Mouse (Mus musculus) midbrain, embryonic 16.5 days (tissue): ENCODE measurements at regions not wholly inside any gene's neighbourhood (a gene's known extent, or its start where the extent isn't known, plus 50 kb on each side); places are given as distances from the start of the nearest gene placed in this dataset.

ENCODE experiments used
- ATAC-seq: fragments of 200-750 bp; cut with Nextera tagmentation; 2 replicates; pipeline ENCODE4 v1.8.0; 2017; ENCODE audit warnings: moderate TSS enrichment
- H3K27ac ChIP-seq: fragments of 300-500 bp; sonication (generic); 2 replicates; pipeline ENCODE4 v1.5.1; 2014; ENCODE audit warnings: mild to moderate bottlenecking, low read length, mixed read lengths
- H3K27me3 ChIP-seq: fragments of 300-500 bp; sonication (generic); 2 replicates; pipeline ENCODE4 v1.6.1; 2014; ENCODE audit warnings: low read depth, low read length, mixed read lengths; ENCODE audit not compliant: control insufficient read depth, insufficient read depth
- H3K36me3 ChIP-seq: fragments of 300-500 bp; sonication (generic); 2 replicates; pipeline ENCODE4 v1.6.1; 2014; ENCODE audit warnings: mild to moderate bottlenecking, low read length, moderate library complexity, mixed read lengths; ENCODE audit not compliant: control insufficient read depth, insufficient read depth
- H3K4me1 ChIP-seq: fragments of 300-500 bp; sonication (generic); 2 replicates; pipeline ENCODE4 v1.6.1; 2014; ENCODE audit warnings: mild to moderate bottlenecking, low read length, mixed read lengths; ENCODE audit not compliant: control insufficient read depth, insufficient read depth
- H3K4me2 ChIP-seq: fragments of 300-500 bp; sonication (generic); 2 replicates; pipeline ENCODE4 v1.6.1; 2014; ENCODE audit warnings: mild to moderate bottlenecking, low read length, mixed read lengths
- H3K4me3 ChIP-seq: fragments of 300-500 bp; sonication (generic); 2 replicates; pipeline ENCODE4 v1.5.1; 2014; ENCODE audit warnings: low read depth, mild to moderate bottlenecking, low read length, moderate library complexity, mixed read lengths
- H3K9ac ChIP-seq: fragments of 300-500 bp; sonication (generic); 2 replicates; pipeline ENCODE4 v1.6.1; 2014; ENCODE audit warnings: low read depth, low read length, mixed read lengths
- H3K9me3 ChIP-seq: fragments of 300-500 bp; sonication (generic); replicated peaks from 2 replicates; pipeline ENCODE4 v1.6.1; 2014; ENCODE audit warnings: mild to moderate bottlenecking, low read length, mixed read lengths; ENCODE audit not compliant: control insufficient read depth, poor library complexity, severe bottlenecking
- WGBS: fragments of 180-500 bp; shearing (Covaris S2); extraction: QIAGEN DNeasy Blood & Tissue Kit; methylation state at CpG from one replicate; pipeline ENCODE4 v1.1.7; 2014; 5-methylcytosine and 5-hydroxymethylcytosine counted together

DNA sequence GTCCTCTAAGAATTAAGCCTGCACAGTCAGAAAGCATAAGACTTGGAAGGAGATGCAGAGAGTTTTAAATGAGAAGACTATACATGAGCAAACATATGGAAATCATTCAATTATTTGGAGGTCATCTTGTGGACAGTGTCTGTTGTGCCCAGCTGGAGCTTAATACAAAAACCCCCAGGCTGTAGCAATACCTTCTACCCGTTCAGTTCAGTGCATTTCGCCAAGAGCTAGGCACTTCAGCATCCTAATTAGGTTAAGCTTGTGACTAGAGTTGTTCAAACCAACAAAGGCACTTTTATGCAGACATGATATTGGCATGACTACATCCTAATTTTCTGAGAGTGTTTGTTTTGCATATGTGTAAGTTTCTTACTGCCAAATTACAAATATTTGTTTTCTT is 449.7 kb downstream of the Flrt2 start:
- H3K4me3 ChIP-seq, result no peak overlapping the region
- ATAC-seq, result no peak
- H3K36me3 ChIP-seq, result no peaks in the 10 kb centered on the region
- H3K9me3 ChIP-seq, result no peaks in the 10 kb centered on the region
- WGBS, result 24% methylated on average over 2 of the region's 2 CpGs
- no peaks in the 10 kb centered on the region for H3K27me3 ChIP-seq
- H3K4me2 ChIP-seq, result no peak overlapping the region
- H3K9ac ChIP-seq, result no peak overlapping the region
- H3K27ac ChIP-seq, result no peak overlapping the region
- no peaks in the 10 kb centered on the region for H3K4me1 ChIP-seq

DNA sequence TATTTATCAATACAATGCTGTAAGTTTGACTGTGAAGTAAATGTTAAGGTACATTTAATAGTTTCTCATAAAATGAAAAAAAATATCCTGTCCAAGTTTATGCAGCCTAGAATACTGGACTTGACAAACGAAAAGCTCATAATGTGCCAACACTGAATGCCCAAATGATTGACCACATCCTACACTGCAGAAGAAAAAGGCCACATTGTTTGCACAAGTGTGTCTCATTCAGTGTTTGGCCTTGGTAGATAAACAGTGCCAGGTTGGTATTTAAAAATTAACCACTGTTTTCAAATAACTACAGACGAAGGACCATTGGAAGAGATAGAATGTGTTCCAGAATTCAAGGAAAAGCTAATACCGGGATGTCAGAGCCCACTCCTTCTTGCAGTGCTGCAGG is 462.1 kb downstream of the Flrt2 start:
- no peak overlapping the region for H3K9ac ChIP-seq
- WGBS, result 87% methylated on average over 3 of the region's 3 CpGs
- no peak overlapping the region for H3K4me3 ChIP-seq
- ATAC-seq, result no peak
- H3K4me2 ChIP-seq, result no peak overlapping the region
- H3K27me3 ChIP-seq, result no peaks in the 10 kb centered on the region
- no peaks in the 10 kb centered on the region for H3K36me3 ChIP-seq
- H3K4me1 ChIP-seq, result no peaks in the 10 kb centered on the region
- H3K9me3 ChIP-seq, result no peaks in the 10 kb centered on the region
- no peak overlapping the region for H3K27ac ChIP-seq

- Histone ChIP-seq H3K4me2 (no peak overlapping the region), H3K9me3 (no peaks in the 10 kb centered on the region), H3K4me3 (no peak overlapping the region), H3K9ac (no peak overlapping the region), H3K27me3 (no peaks in the 10 kb centered on the region), H3K27ac (no peak overlapping the region), H3K4me1 (no peaks in the 10 kb centered on the region), H3K36me3 (no peaks in the 10 kb centered on the region)
- ATAC-seq, result no peak
- WGBS, result 86% methylated on average over 1 of the region's 1 CpGs
These were observed 475.5 kb downstream of the Flrt2 start for GRCm38 (mm10) chr12:96167551-96167950.

- Histone ChIP-seq H3K9me3 (no peaks in the 10 kb centered on the region), H3K9ac (no peak overlapping the region), H3K27me3 (no peaks in the 10 kb centered on the region), H3K4me3 (no peak overlapping the region), H3K4me1 (no peaks in the 10 kb centered on the region), H3K4me2 (no peak overlapping the region), H3K27ac (no peak overlapping the region), H3K36me3 (no peaks in the 10 kb centered on the region)
- ATAC-seq, result no peak
- WGBS, result 86% methylated on average over 1 of the region's 1 CpGs
These were observed 506.9 kb downstream of the Flrt2 start for GRCm38 (mm10) chr12:96198928-96199327.

DNA sequence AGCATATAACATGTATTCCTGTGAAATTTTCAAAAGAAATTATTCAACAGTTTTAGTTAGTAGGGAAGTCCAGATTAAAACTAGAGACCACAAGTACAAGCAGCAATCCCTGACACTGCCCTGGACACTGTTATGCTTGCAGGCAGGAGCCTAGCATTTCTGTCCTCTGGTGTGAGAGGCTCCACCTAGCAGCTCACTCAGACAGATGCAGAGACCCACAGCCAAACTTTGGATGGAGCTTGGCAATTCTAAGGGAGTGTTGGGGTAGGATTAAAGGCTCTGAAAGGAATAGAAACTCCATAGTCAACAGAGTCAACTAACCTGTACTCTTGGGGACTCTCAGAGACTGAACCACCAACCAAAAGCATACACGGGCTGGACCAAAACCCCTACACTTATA is 509.8 kb downstream of the Flrt2 start:
- Histone ChIP-seq H3K27ac (no peak overlapping the region), H3K9me3 (no peaks in the 10 kb centered on the region), H3K4me1 (no peaks in the 10 kb centered on the region), H3K36me3 (no peaks in the 10 kb centered on the region), H3K4me3 (no peak overlapping the region), H3K4me2 (no peak overlapping the region), H3K27me3 (no peaks in the 10 kb centered on the region), H3K9ac (no peak overlapping the region)
- ATAC-seq, result no peak
- 94% methylated on average over 1 of the region's 1 CpGs for whole genome bisulfite sequencing

DNA sequence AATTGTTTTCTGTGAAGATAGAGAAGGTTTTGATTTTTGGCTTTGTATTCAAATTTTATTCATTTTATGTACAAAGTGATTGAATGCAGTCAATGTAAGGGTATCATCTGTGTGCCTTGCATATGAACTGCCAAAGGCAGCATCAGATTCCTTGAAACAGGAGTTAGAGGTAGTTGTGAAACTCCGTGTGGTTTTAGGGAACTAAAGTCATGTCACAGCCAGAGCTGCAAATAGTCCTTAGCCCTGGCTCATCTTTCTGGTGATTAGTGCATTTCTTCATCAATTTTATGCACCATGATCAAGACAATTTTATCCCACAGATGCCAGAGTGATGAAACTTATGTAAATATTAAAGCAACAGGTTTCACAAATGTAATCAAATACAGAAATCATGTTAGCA is 534.4 kb downstream of the Flrt2 start:
- Histone ChIP-seq H3K27me3 (no peaks in the 10 kb centered on the region), H3K4me2 (no peak overlapping the region), H3K36me3 (no peaks in the 10 kb centered on the region), H3K27ac (no peak overlapping the region), H3K9ac (no peak overlapping the region), H3K9me3 (no peaks in the 10 kb centered on the region), H3K4me3 (no peak overlapping the region), H3K4me1 (no peaks in the 10 kb centered on the region)
- no peak for ATAC-seq
- 88% methylated on average over 1 of the region's 1 CpGs for WGBS

GRCm38 (mm10) chr12:96228714-96229113 is 536.7 kb downstream of the Flrt2 start:
- ATAC-seq, result no peak
- whole genome bisulfite sequencing, result 95% methylated on average over 3 of the region's 3 CpGs
- H3K4me1 ChIP-seq, result no peaks in the 10 kb centered on the region
- no peaks in the 10 kb centered on the region for H3K36me3 ChIP-seq
- H3K4me2 ChIP-seq, result no peak overlapping the region
- no peak overlapping the region for H3K4me3 ChIP-seq
- no peaks in the 10 kb centered on the region for H3K27me3 ChIP-seq
- H3K27ac ChIP-seq, result no peak overlapping the region
- H3K9me3 ChIP-seq, result no peaks in the 10 kb centered on the region
- H3K9ac ChIP-seq, result no peak overlapping the region

GRCm38 (mm10) chr12:96235510-96235909 is 543.5 kb downstream of the Flrt2 start:
- Histone ChIP-seq H3K4me1 (no peaks in the 10 kb centered on the region), H3K4me2 (no peak overlapping the region), H3K4me3 (no peak overlapping the region), H3K36me3 (no peaks in the 10 kb centered on the region), H3K27ac (no peak overlapping the region), H3K27me3 (no peaks in the 10 kb centered on the region), H3K9ac (no peak overlapping the region), H3K9me3 (no peaks in the 10 kb centered on the region)
- 97% methylated on average over 1 of the region's 1 CpGs for WGBS
- no peak for ATAC-seq

DNA sequence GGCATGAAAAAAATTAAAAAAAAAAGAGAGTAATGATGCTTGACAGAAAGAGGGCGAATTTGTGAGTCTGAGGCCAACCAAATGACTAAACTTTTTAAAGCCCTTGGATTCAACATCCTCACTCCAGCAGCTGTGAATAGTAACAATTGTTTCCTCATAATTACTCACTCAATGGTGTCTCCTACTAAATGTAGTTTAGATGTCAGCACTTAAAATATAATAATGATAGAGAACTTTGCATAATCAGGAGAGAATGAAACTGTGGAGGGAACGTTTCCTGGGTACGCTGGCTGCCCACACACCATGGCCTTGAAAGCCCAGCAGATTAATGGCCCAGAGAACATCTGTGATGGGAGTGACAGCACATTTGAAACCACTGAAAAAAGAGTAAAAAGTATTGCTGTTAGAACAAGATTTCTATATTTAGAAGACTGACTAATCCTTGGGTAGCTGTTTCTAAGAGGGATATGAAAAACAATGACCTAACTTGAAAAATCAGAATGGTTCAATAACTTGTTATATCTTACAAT is 544.0 kb downstream of the Flrt2 start:
- no peak for ATAC-seq
- no peak overlapping the region for H3K4me3 ChIP-seq
- 69% methylated on average over 3 of the region's 3 CpGs for WGBS

GRCm38 (mm10) chr12:96239642-96240041 is 547.6 kb downstream of the Flrt2 start:
- no peak for ATAC-seq
- WGBS, result 66% methylated on average over 2 of the region's 2 CpGs

More for the DNA sequence above, 544.0 kb downstream of the Flrt2 start:
- H3K27me3 ChIP-seq, result no peaks in the 10 kb centered on the region
- no peak overlapping the region for H3K4me2 ChIP-seq
- H3K9me3 ChIP-seq, result no peaks in the 10 kb centered on the region
- H3K27ac ChIP-seq, result no peak overlapping the region
- no peak overlapping the region for H3K9ac ChIP-seq
- H3K36me3 ChIP-seq, result no peaks in the 10 kb centered on the region
- H3K4me1 ChIP-seq, result no peaks in the 10 kb centered on the region

More at GRCm38 (mm10) chr12:96239642-96240041, 547.6 kb downstream of the Flrt2 start:
- H3K4me3 ChIP-seq, result no peak overlapping the region
- H3K27ac ChIP-seq, result no peak overlapping the region
- H3K9ac ChIP-seq, result no peak overlapping the region
- no peaks in the 10 kb centered on the region for H3K27me3 ChIP-seq
- no peaks in the 10 kb centered on the region for H3K9me3 ChIP-seq
- no peaks in the 10 kb centered on the region for H3K4me1 ChIP-seq
- H3K4me2 ChIP-seq, result no peak overlapping the region
- no peaks in the 10 kb centered on the region for H3K36me3 ChIP-seq
